Mouse (Mus musculus) lung, postnatal 0 days (tissue): ENCODE measurements at regions not wholly inside any gene's neighbourhood (a gene's known extent, or its start where the extent isn't known, plus 50 kb on each side); places are given as distances from the start of the nearest gene placed in this dataset.

Experiments
- CTCF ChIP-seq: IDR thresholded peaks from 2 replicates; pipeline ENCODE4 v1.5.1; 2016; ENCODE audit warnings: antibody characterized with exemption, mild to moderate bottlenecking
- EP300 ChIP-seq: IDR thresholded peaks from 2 replicates; pipeline ENCODE4 v1.6.1; 2016; ENCODE audit warnings: antibody characterized with exemption, mild to moderate bottlenecking, control low read depth

DNA sequence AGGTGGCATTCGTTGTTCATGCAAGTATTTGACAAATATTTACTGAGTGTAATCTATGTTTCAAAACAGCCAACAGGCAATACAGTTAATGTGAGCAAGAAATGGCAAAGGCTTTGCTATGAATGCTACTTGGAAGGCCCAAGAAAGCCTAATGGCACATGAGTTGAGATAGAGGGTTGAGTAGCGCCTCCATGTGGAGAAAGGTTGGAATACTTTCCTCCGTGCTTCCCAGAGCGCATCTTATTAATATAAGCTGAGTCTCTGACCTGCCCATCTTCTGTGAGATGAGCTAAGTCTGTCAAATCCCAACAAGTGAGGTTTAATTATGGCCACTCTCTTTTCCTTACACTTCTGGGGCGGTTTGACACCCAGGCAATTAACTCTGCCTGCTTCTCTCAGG, 175.7 kb upstream of the Kazn start:
- TF ChIP-seq CTCF (peak; percentile 18; the same call in 1 of the 2 replicates), EP300 (no peak)
